Mouse (Mus musculus) embryonic facial prominence, embryonic 13.5 days (tissue): ENCODE measurements around the gene Skor1. TPM values are rescaled to one million over a fixed set of nuclear protein-coding genes. Genes with fewer than 3 reads are reported as not detected.

Experiments used
- polyA plus RNA-seq: library from polyadenylated mRNA; unstranded; fragments of >200 nt; fragmentation: Nextera tagmentation; extraction: Ambion mirVana; gene quantifications from 2 replicates; pipeline ENCODE4 v1.2.1, GENCODE M21; 2015

The Skor1 gene
- polyA plus RNA-seq, 1 experiment from 2014 or later: 0.58 TPM

Other genes starting within 250 kb of the Skor1 start
- 56.5 and 59.2 TPM in 2 replicates for gene Pias1, start 161.0 kb downstream of the Skor1 start, polyA plus RNA-seq
- 37.8 and 40.4 TPM in 2 replicates for gene Map2k5, start 228.9 kb upstream of the Skor1 start, polyA plus RNA-seq